Mouse (Mus musculus) lung, embryonic 15.5 days (tissue): Measurements from ENCODE around the gene Mybbp1a. TPM values are rescaled to one million over a fixed set of nuclear protein-coding genes. Genes with fewer than 3 reads are reported as not detected.

Source experiments
- ATAC-seq: fragments of 200-750 bp; cut with Nextera tagmentation; 2 replicates; pipeline ENCODE4 v1.8.0; 2017; ENCODE audit warnings: moderate number of reproducible peaks, borderline replicate concordance; ENCODE audit not compliant: low FRiP score, low TSS enrichment; ENCODE audit errors: extremely low read depth
- H3K27ac ChIP-seq: fragments of 300-500 bp; sonication (generic); 2 replicates; pipeline ENCODE4 v1.5.1; 2015; ENCODE audit warnings: moderate library complexity, mild to moderate bottlenecking, inconsistent platforms
- H3K27me3 ChIP-seq: fragments of 300-500 bp; sonication (generic); 2 replicates; pipeline ENCODE4 v1.6.1; 2015; ENCODE audit warnings: inconsistent platforms
- H3K36me3 ChIP-seq: fragments of 300-500 bp; sonication (generic); 2 replicates; pipeline ENCODE4 v1.6.1; 2015; ENCODE audit warnings: inconsistent platforms
- H3K4me1 ChIP-seq: fragments of 300-500 bp; sonication (generic); 2 replicates; pipeline ENCODE4 v1.6.1; 2015; ENCODE audit warnings: inconsistent platforms
- H3K4me2 ChIP-seq: fragments of 300-500 bp; sonication (generic); 2 replicates; pipeline ENCODE4 v1.6.1; 2015; ENCODE audit warnings: inconsistent platforms, mild to moderate bottlenecking, moderate library complexity
- H3K4me3 ChIP-seq: fragments of 300-500 bp; sonication (generic); 2 replicates; pipeline ENCODE4 v1.5.1; 2015; ENCODE audit warnings: mild to moderate bottlenecking, inconsistent platforms
- H3K9ac ChIP-seq: fragments of 300-500 bp; sonication (generic); 2 replicates; pipeline ENCODE4 v1.6.1; 2015; ENCODE audit warnings: inconsistent platforms
- H3K9me3 ChIP-seq: fragments of 300-500 bp; sonication (generic); 2 replicates; pipeline ENCODE4 v1.6.1; 2016; ENCODE audit warnings: inconsistent platforms
- WGBS: fragments of 180-500 bp; shearing (Covaris S2); methylation state at CpG from one replicate; pipeline ENCODE4 v1.1.7; 2015; 5-methylcytosine and 5-hydroxymethylcytosine counted together
- polyA plus RNA-seq: library from polyadenylated mRNA; unstranded; fragments of >200 nt; fragmentation: Nextera tagmentation; extraction: Ambion mirVana; gene quantifications from 2 replicates; pipeline ENCODE4 v1.2.1, GENCODE M21; 2015

The Mybbp1a gene
- polyA plus RNA-seq, 1 experiment from 2014 or later, result 140 TPM

DNA sequence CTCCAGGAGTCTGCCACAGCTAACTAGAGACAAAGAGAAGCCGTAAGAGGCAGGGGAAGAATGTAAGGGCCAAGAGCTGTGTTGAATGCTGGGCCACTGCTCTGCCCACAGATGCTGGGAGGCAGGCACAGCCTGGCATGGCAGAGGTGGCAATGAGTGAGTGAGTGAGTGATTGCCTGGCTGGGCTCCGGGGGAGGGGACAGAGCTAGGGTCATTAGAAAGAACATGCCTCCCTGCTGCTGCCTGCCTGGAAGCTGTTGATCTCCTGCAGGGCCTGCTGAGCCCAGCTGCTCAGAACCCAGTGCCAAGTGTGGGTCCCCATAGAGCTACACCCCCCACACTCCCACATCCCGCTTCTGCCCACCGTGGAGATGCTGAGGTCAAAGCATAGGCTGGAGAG is 56.2 kb downstream of the Mybbp1a start:
- 20% methylated on average over 4 of the region's 4 CpGs for WGBS
- no peak overlapping the region for H3K27ac ChIP-seq
- H3K9me3 ChIP-seq, result no peaks in the 10 kb centered on the region
- no peak overlapping the region for H3K4me3 ChIP-seq
- H3K9ac ChIP-seq, result no peak overlapping the region
- H3K27me3 ChIP-seq, result 0 out of 2 replicates have a peak, but pooled peaks cover 3% of the 10 kb centered on the region
- no peaks in the 10 kb centered on the region for H3K4me1 ChIP-seq
- H3K4me2 ChIP-seq, result no peak overlapping the region
- no peaks in the 10 kb centered on the region for H3K36me3 ChIP-seq
- ATAC-seq, result no peak

DNA sequence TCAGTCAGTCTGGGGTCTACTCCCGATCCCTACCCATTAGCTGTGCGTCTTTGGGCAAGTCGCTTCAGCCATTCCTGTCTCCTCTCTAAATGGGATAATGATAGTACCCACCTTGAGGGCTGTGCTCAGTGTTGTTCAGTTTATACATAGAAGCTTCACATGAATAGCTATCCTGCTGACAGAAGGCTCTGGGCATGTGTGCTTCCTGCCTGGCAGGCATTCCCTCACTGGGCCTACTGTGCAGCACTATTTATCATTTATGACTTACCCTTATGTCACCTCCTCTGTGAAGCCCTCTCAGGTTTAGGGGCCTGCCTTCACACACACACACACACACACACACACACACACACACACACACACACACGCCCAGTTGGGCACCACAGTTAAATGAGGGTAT is 59.0 kb downstream of the Mybbp1a start:
- no peaks in the 10 kb centered on the region for H3K9me3 ChIP-seq
- H3K4me3 ChIP-seq, result no peak overlapping the region
- H3K4me1 ChIP-seq, result 0 out of 2 replicates have a peak, but pooled peaks cover 5% of the 10 kb centered on the region
- H3K36me3 ChIP-seq, result no peaks in the 10 kb centered on the region
- no peak overlapping the region for H3K9ac ChIP-seq
- 92% methylated on average over 4 of the region's 4 CpGs for WGBS
- H3K27me3 ChIP-seq, result no peaks in the 10 kb centered on the region
- no peak for ATAC-seq
- H3K27ac ChIP-seq, result no peak overlapping the region
- H3K4me2 ChIP-seq, result no peak overlapping the region

Other genes starting within 250 kb of the Mybbp1a start
- gene Gm43951, start 234.5 kb upstream of the Mybbp1a start, polyA plus RNA-seq, result 0.26 and 0.44 TPM in 2 replicates
- gene 4933427D14Rik, start 233.9 kb upstream of the Mybbp1a start, polyA plus RNA-seq, result 18.8 and 19.0 TPM in 2 replicates
- gene Txndc17, start 233.8 kb upstream of the Mybbp1a start, polyA plus RNA-seq, result 184 and 186 TPM in 2 replicates
- gene Med31, start 225.8 kb upstream of the Mybbp1a start, polyA plus RNA-seq, result 45.5 and 46.9 TPM in 2 replicates
- gene Slc13a5, start 174.1 kb upstream of the Mybbp1a start, polyA plus RNA-seq, result 0.05 and 0.24 TPM in 2 replicates
- 6.0 and 7.3 TPM in 2 replicates for gene Xaf1, start 139.7 kb upstream of the Mybbp1a start, polyA plus RNA-seq
- gene Fbxo39, start 126.9 kb upstream of the Mybbp1a start, polyA plus RNA-seq, result not detected in 2 replicates
- 11.4 and 11.8 TPM in 2 replicates for gene Tekt1, start 78.9 kb upstream of the Mybbp1a start, polyA plus RNA-seq
- gene Smtnl2, start 29.6 kb upstream of the Mybbp1a start, polyA plus RNA-seq, result 156 and 158 TPM in 2 replicates
- gene Ggt6, start 5.8 kb upstream of the Mybbp1a start, polyA plus RNA-seq, result 0.14 and 0.26 TPM in 2 replicates
- gene Spns2, start 48.5 kb downstream of the Mybbp1a start, polyA plus RNA-seq, result 5.3 and 6.4 TPM in 2 replicates
- gene Spns3, start 109.2 kb downstream of the Mybbp1a start, polyA plus RNA-seq, result 0.18 and 0.22 TPM in 2 replicates
- 67.9 and 69.2 TPM in 2 replicates for gene Ube2g1, start 165.9 kb downstream of the Mybbp1a start, polyA plus RNA-seq
- 21.6 and 22.6 TPM in 2 replicates for gene Ankfy1, start 248.7 kb downstream of the Mybbp1a start, polyA plus RNA-seq